Mouse (Mus musculus) retina, adult 2 months (tissue): ENCODE measurements around the gene Coa6.
A peak's percentile ranks its signal among the peaks of the same experiment; 100 is the strongest.
"Not testable (repeated sequence)": the region's sequence is repeated elsewhere in the genome, so short reads cannot be mapped to it uniquely, and the experiment has no call there.

Experiments used
- DNase-seq: peaks from one replicate; pipeline ENCODE4 v3.0.0-alpha.2; 2012; ENCODE audit warnings: low read depth, low spot score

Gene Coa6

DNA sequence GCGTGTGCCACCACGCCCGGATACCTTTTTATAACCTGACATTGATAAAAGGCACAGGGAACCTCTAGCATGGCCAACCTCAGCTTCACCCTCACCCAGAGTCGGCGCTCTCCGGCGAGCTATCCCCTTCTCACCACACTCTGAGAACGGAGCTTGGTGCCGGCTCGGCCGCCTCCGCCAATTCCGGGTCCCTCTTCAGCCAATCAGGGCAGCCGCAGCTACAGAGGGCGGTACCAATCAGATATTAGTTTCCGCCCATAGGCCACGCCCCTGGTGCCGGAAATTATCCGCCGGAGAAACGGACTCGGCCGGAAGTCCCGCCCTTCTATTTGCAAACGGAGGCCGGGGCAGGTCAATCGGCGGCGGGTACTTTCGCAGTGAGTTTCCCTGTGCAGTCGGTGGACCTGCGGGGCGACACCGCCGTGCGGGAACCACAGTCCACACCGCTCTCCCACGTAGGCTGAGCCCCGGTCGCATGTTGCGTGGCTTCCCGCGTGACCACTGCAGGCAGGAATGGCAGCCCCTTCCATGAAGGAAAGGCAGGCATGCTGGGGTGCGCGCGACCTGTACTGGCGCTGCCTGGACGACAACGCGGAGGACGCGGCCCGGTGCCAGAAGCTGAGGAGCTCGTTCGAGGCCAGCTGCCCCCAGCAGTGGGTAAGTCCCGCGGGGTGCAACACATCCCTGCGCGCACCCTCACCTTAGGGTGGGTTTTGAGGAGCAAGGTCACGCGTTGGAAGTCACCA is at the start of gene Coa6:
Coa6 (plus strand) TSS at position 342 of the 746 bp plus-strand sequence.
- DNase-seq, result peak; percentile 94

DNA sequence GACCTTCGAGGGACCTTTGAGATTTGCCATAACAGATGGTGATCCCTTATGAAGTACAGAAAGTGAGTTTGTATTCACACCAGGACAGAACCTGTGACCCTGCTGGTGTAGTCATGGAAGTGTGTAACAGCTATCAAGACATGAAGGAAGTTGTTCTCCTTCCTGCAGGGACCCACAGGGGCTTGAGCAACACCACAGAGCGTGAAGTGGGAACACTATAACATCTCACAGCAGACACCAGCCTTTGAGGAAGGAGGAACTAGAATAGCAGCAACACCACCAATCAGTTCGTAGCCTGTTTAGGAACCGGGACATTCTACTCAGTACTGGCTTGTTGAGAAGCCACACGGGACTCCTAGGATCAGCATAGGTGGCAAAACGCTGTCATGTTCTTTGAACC is 42.7 kb upstream of the Coa6 start:
- no peak for DNase-seq

DNA sequence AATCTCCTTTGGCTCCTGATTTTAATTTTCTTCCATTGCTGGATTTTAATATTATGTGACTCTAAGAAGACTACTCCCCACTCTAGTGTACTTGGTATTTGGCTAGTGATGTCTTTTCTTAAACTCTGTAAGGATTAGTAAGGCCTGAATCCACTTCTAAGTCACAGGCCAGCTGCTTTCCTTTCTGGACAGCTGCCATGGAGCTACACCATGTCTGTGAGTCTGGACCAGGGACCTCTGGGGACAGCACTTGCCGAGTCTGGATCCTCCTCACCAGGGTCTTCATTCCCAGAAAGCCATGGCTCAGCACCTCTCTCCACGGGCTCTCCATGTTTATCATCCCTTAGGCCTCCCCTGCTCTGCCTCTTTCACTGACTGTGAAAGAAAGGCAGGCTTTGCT is 42.2 kb upstream of the Coa6 start:
- no peak for DNase-seq

DNA sequence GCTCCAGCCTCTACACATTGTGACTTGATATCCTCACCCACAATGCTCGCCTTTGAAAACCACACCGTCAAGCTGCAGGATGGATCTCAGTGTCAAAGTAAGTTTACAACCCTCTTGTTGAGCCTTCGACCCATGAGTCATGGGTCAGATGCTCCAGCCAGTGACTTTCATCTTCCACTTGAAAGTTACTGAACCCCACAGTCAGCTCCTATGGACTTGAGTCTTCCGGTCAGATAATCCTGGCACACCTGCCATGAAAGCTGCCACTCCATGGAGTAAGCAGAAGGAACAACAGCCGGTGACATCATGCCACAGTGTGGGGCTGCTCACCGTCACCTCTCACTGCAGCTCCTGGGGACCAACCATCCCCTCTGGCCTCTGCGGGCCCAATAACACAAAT is 41.0 kb upstream of the Coa6 start:
- DNase-seq, result no peak

DNA sequence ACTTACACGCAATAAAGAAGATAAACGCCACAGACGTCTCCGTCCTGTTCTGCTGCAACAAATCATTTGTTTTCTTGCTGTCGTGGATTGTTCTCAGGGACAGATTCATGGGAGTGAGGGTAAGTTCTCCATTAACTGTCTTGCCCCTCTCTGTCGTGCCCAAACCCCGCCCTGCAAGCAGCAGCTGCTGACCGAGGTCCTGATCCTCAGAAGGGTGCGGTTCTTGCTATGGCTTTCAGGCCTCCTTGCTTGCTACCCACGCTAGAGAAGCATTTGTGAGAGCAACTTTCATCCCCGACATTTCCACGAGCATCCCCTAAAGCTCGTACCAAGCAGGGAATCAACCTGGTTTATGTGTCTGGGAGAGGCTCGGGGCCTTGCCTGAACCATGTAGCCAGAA is 40.1 kb upstream of the Coa6 start:
- no peak for DNase-seq

DNA sequence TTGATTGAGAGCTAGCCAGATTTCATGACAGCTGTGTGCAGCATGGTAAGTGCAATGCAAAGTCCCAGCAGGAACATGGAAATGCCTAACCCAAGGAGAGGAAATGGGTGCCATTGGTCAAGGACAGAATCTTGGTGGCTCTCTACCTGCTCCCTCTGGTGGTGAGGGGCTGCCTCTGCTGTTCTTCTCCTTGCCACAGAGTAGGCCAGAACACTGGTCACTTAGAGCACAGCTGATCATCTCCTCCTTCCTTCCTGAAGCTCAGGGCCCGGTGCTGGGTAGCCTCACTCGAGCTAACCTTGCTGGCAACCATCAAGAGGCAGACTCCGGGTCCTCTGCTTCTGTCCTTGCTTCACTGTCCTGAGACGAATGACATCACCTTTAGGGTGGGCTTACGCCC is 39.6 kb upstream of the Coa6 start:
- no peak for DNase-seq

GRCm38 (mm10) chr8:126387566-126387965 is 34.7 kb upstream of the Coa6 start:
- no peak for DNase-seq

DNA sequence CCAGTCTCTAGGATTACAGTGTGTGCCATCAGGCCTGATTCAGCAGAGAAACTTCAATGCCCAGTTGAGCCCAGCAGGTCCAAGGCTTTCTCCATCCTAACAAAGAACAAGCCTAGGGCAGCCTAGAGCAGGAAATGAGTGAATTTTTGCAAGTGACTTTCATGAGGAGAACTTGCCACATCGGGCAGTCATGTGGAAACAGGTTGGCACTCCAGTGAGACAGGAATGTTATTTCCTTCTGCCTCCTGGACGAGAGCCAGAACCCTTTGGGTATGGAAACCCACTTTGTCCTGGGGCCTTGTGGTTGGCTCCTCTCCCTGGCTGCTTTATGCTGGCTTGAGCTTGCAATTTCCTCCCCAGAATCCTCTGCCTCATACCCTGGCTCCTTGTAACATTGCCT is 30.8 kb upstream of the Coa6 start:
- no peak for DNase-seq

DNA sequence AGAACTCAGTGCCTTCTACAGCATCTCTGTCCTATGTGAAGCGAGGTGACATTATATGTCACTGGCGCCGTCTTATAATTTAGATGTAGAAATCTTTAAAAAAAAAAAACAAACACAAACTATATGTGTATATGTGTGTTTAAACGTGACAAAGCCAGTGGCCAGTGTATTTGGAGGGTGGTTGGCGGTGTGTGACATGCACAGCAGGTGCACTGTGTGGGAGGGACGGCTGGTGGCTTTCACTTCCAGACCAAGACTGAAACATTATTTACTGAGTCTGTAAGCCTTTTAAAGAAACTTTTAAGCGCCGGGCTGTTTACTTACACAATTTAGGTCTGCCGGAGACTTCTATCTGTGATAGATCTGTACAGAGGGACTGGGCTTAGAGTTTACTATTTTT is 26.9 kb upstream of the Coa6 start:
- no peak for DNase-seq

DNA sequence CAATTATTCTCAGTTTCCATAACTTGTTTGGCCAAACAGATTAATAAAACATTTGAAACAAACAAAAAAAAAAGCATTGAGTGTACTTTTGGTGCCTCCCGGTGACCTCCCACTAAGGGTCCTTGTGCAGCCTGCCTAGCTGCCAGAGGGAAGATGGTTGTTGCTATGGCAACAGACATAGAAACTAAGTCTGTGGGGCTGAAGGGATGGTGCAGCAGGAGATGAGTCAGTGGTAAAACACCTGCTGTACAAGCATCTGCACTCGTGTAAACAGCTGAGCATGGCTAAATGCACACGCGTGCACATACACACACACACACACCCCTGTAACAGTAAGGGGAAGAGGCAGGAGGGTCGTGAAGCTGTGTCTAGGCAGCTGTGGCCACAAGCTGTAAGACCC is 26.4 kb upstream of the Coa6 start:
- no peak for DNase-seq

- DNase-seq, result no peak
These were observed 24.0 kb upstream of the Coa6 start for GRCm38 (mm10) chr8:126398349-126398748.

GRCm38 (mm10) chr8:126404550-126404949 is 17.8 kb upstream of the Coa6 start:
- DNase-seq, result not testable (repeated sequence)

- no peak for DNase-seq
These were observed 17.3 kb upstream of the Coa6 start for GRCm38 (mm10) chr8:126405030-126405429.

DNA sequence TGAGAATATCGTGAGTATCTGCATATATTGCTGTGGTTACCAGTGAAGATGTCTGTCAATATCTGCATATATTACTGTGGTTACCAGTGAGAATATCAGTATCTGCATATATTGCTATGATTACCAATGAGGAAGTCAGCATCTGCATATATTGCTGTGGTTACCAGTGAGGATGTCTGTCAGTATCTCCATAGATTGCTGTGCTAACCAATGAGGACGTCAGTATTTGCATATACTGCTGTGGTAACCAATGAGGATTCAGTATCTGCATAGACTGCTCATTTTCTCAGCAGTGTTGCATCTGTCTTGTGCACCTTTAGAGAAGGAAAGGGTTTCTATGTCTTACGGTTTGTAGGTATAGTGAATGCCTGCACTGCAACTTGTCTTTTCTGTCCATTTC is 1.5 kb upstream of the Coa6 start:
- DNase-seq, result no peak

DNA sequence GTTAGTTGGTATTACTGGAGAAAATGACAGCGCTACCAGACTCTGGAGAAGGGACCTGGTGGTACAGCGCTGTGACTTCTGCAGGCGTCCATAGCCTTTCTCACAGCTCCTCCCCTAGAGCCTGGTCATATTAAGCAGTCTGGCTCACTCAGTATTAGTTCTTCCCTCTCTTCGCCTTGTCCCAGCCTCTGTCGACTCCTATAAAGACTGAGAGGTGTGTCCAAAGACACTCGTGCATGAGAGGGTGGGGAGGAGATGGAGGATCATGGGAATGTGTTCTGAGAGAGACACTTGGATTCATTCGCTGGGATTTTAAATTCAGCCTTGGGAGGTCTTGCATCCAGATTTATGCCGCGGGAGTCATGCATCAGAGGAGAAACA is 595 bp downstream of the Coa6 start:
- peak; percentile 9 for DNase-seq

DNA sequence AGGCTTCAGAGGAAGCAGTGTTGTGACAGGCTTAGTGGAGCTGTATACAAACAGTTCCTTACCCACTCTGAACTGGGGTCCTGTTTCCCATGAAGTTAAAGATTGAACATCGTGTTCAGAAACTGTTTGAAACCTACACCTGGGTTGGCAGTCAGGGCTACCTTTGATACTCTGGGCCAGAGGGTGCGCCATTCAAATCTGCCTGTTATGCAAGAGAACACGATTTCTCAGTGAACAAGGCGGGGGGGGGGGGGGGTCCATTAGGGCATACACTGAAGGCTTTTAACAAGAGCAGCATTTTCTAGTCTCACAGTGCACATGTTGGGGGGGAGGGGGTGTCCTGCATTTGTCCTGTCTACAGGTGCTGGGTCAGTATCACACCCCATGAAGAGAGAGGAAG is 1.8 kb downstream of the Coa6 start:
- DNase-seq, result no peak

- no peak for DNase-seq
These were observed 2.6 kb downstream of the Coa6 start for GRCm38 (mm10) chr8:126424946-126425345.

GRCm38 (mm10) chr8:126429635-126430034 is 7.3 kb downstream of the Coa6 start:
- no peak for DNase-seq

- no peak for DNase-seq
These were observed 11.5 kb downstream of the Coa6 start for GRCm38 (mm10) chr8:126433827-126434226.

GRCm38 (mm10) chr8:126438937-126439336 is 16.6 kb downstream of the Coa6 start:
- DNase-seq, result no peak

DNA sequence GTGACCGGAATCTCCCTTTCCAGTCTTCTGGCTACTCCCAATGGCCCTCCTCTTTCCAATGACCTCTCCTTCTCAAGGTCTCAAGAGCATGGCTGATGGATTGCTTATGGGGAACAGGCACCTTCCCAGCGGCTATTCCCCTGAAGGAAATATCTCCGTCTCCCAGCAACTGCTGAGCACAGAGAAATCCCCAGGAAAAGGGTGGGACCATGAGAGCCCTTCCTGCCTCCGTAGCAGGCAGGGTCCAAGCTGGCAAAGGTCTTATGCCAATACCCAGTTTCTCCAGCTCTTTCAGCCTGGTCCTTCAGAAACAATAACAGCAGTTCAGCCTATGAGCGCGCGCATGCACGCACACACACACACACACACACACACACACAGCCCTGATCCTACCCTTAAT is 28.8 kb downstream of the Coa6 start:
- no peak for DNase-seq

- DNase-seq, result no peak
These were observed 33.1 kb downstream of the Coa6 start for GRCm38 (mm10) chr8:126455383-126455782.

GRCm38 (mm10) chr8:126460274-126460673 is 38.0 kb downstream of the Coa6 start:
- DNase-seq, result no peak

GRCm38 (mm10) chr8:126461735-126462134 is 39.4 kb downstream of the Coa6 start:
- no peak for DNase-seq
